Mouse (Mus musculus): ENCODE measurements around the gene 6030408B16Rik. TPM values are rescaled to one million over a fixed set of nuclear protein-coding genes. Genes with fewer than 3 reads are reported as not detected.

6030408B16Rik gene
- polyA plus RNA-seq, 1 experiment = not detected

DNA sequence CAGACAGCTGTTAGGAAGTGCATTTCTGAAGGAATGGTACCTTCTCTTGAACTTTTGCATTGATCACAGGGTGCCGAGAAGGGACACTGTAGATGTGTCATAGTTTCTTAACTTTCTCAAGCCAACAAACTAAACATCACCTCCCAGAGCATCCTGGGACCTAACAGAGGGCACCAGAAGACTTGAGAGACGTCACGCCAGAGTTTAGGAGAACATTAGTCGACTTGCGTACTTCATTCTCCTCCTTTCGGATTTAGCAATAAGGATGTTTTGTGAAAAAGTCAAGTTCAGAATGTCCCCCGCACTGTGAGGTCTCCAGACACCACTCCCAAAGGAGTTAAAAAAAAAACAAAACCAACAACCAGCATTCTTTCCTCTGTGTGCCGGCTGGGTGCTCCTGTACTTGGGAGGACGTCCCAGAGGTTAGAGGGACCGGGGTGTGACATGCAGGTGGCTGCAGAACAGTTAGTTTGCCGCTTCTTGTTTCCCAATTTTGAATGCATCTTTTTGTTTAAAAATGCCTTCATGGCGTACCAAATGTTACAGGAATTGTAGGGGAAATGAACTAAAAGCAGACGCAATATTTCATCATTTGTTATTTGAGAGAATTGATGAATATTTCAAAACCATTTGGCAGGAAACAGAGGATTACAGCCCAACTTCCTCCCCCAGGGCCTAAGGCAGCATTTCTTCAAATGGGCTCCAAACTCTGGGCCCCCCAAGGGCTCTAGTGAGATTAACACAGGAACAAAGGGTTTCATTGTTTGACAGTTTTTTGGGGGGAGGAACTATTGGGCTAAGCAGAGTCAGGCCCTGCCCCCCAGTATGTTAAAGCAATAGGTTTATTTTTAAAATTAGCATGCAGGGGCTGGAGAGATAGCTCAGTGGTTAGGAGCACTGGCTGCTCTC is 15.7 kb downstream of the 6030408B16Rik start:
- Histone ChIP-seq H3K4me3 (ENCODE audit: low read depth, low read length) (no peak overlapping the region), H3K9ac (ENCODE audit: low read depth, poor library complexity, severe bottlenecking) (no peak overlapping the region), H3K27me3 (ENCODE audit: control insufficient read depth, insufficient read depth, low read length, poor library complexity, severe bottlenecking) (no peaks in the 10 kb centered on the region), H3K36me3 (ENCODE audit: control insufficient read depth, insufficient read depth, low read length, poor library complexity, severe bottlenecking) (no peaks in the 10 kb centered on the region), H3K27ac (ENCODE audit: insufficient read depth, low read length) (no peak overlapping the region), H3K4me1 (ENCODE audit: control insufficient read depth, insufficient read depth, low read length) (no peaks in the 10 kb centered on the region), H3K9me3 (replicated peaks; ENCODE audit: control insufficient read depth, insufficient read depth, low read length, poor library complexity, severe bottlenecking) (no peaks in the 10 kb centered on the region)
- TF ChIP-seq CTCF (IDR thresholded peaks at IDR 0.05; ENCODE audit: low read depth, low read length) (no peak), EP300 (IDR thresholded peaks at IDR 0.05; ENCODE audit: insufficient read depth, low read depth, low read length) (no peak), POLR2A (IDR thresholded peaks at IDR 0.05; ENCODE audit: insufficient read depth, low read length) (no peak)

DNA sequence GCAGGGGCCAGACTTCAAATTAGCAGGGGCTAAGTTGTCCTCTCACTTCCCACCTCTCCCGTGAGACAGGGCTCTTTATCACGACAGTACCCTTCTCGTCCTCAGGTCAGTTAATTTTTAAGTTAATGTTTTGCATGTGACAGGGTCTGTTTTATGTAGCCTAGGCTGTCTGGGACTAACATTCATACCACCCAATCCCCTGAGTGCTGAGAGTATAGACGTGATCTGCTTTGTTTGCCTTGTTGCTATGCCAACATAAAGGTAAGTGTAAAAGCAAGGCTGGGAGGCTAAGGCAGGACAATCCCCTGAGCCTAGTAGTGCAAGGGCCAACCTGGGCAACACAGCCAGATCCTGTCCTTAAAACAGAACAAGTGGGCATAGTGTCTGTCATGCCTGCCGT is 16.5 kb downstream of the 6030408B16Rik start:
- Histone ChIP-seq H3K4me1 (ENCODE audit: control insufficient read depth, insufficient read depth, low read length) (no peaks in the 10 kb centered on the region), H3K27me3 (ENCODE audit: control insufficient read depth, insufficient read depth, low read length, poor library complexity, severe bottlenecking) (no peaks in the 10 kb centered on the region), H3K9me3 (replicated peaks; ENCODE audit: control insufficient read depth, insufficient read depth, low read length, poor library complexity, severe bottlenecking) (no peaks in the 10 kb centered on the region), H3K36me3 (ENCODE audit: control insufficient read depth, insufficient read depth, low read length, poor library complexity, severe bottlenecking) (no peaks in the 10 kb centered on the region), H3K27ac (ENCODE audit: insufficient read depth, low read length) (no peak overlapping the region), H3K9ac (ENCODE audit: low read depth, poor library complexity, severe bottlenecking) (no peak overlapping the region), H3K4me3 (ENCODE audit: low read depth, low read length) (no peak overlapping the region)
- TF ChIP-seq POLR2A (IDR thresholded peaks at IDR 0.05; ENCODE audit: insufficient read depth, low read length) (no peak), EP300 (IDR thresholded peaks at IDR 0.05; ENCODE audit: insufficient read depth, low read depth, low read length) (no peak), CTCF (IDR thresholded peaks at IDR 0.05; ENCODE audit: low read depth, low read length) (no peak)

DNA sequence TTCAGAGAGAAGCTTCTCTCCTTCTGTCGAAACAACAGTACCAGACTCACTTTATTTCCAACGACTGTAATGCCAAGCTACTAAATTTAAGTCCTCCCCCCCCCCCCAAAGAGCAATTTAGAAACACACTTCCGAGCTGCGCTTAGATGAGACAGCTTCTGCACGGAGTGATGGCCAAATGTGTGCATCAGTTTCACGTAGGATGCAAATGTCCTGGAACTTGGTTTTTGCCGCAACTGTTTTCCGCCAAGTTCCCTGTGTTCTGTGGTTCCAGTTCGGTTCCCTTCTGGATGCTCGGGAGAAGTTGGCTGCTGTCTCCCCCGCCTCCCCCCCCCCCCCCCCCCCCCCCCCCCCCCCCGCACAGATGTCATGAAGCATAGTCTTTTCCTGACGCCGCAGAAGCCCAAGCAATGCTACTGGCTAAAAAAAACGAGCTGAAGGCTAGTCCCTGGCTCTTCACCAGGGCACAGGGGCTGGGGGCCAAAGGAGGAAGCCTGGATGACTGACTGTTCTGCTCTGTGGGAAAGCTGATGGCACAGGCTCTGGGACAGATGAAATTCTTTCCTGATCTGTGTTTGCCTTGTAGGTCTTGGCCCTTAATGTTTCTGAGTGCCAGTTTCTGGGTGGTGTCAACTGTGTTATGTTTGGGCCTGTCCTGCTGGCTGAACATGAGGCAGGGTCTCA is 18.2 kb downstream of the 6030408B16Rik start:
- Histone ChIP-seq H3K9me3 (replicated peaks; ENCODE audit: control insufficient read depth, insufficient read depth, low read length, poor library complexity, severe bottlenecking) (no peaks in the 10 kb centered on the region), H3K9ac (ENCODE audit: low read depth, poor library complexity, severe bottlenecking) (no peak overlapping the region), H3K4me3 (ENCODE audit: low read depth, low read length) (no peak overlapping the region), H3K27ac (ENCODE audit: insufficient read depth, low read length) (no peak overlapping the region), H3K27me3 (ENCODE audit: control insufficient read depth, insufficient read depth, low read length, poor library complexity, severe bottlenecking) (no peaks in the 10 kb centered on the region), H3K36me3 (ENCODE audit: control insufficient read depth, insufficient read depth, low read length, poor library complexity, severe bottlenecking) (no peaks in the 10 kb centered on the region), H3K4me1 (ENCODE audit: control insufficient read depth, insufficient read depth, low read length) (no peaks in the 10 kb centered on the region)
- TF ChIP-seq POLR2A (IDR thresholded peaks at IDR 0.05; ENCODE audit: insufficient read depth, low read length) = no peak
- TF ChIP-seq EP300 (IDR thresholded peaks at IDR 0.05; ENCODE audit: insufficient read depth, low read depth, low read length) = no peak
- TF ChIP-seq CTCF (IDR thresholded peaks at IDR 0.05; ENCODE audit: low read depth, low read length) = no peak

DNA sequence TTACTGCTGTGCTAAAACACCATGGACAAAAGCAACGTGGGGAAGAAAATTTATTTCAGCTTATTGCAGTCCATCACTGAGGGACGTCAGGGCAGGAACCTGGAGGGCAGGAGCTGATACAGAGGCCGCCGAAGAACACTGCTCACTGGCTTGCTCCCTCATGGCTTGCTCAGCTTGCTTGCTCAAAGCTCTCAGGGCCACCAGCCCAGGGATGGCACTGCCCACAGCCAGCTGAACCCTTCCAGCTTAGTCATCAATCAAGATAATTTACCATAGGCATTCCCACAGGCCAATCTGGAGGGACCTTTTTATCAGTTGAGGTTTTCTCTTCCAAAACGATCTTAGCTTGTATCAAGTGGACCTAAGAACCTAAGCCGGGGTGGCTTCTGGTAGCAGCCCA is 19.0 kb downstream of the 6030408B16Rik start:
- no peaks in the 10 kb centered on the region for H3K9me3 ChIP-seq (replicated peaks; ENCODE audit: control insufficient read depth, insufficient read depth, low read length, poor library complexity, severe bottlenecking)
- H3K9ac ChIP-seq (ENCODE audit: low read depth, poor library complexity, severe bottlenecking) = no peak overlapping the region
- H3K36me3 ChIP-seq (ENCODE audit: control insufficient read depth, insufficient read depth, low read length, poor library complexity, severe bottlenecking) = no peaks in the 10 kb centered on the region
- peaks cover 2% of the 10 kb centered on the region for H3K4me1 ChIP-seq (ENCODE audit: control insufficient read depth, insufficient read depth, low read length)
- H3K27ac ChIP-seq (ENCODE audit: insufficient read depth, low read length) = no peak overlapping the region
- no peak for TF ChIP-seq POLR2A (IDR thresholded peaks at IDR 0.05; ENCODE audit: insufficient read depth, low read length)
- no peak for TF ChIP-seq CTCF (IDR thresholded peaks at IDR 0.05; ENCODE audit: low read depth, low read length)
- TF ChIP-seq EP300 (IDR thresholded peaks at IDR 0.05; ENCODE audit: insufficient read depth, low read depth, low read length) = no peak
- H3K27me3 ChIP-seq (ENCODE audit: control insufficient read depth, insufficient read depth, low read length, poor library complexity, severe bottlenecking) = no peaks in the 10 kb centered on the region
- no peak overlapping the region for H3K4me3 ChIP-seq (ENCODE audit: low read depth, low read length)

- Histone ChIP-seq H3K4me1 (ENCODE audit: control insufficient read depth, insufficient read depth, low read length) (peaks cover 2% of the 10 kb centered on the region), H3K4me3 (ENCODE audit: low read depth, low read length) (no peak overlapping the region), H3K9ac (ENCODE audit: low read depth, poor library complexity, severe bottlenecking) (no peak overlapping the region), H3K36me3 (ENCODE audit: control insufficient read depth, insufficient read depth, low read length, poor library complexity, severe bottlenecking) (no peaks in the 10 kb centered on the region), H3K27ac (ENCODE audit: insufficient read depth, low read length) (no peak overlapping the region), H3K9me3 (replicated peaks; ENCODE audit: control insufficient read depth, insufficient read depth, low read length, poor library complexity, severe bottlenecking) (no peaks in the 10 kb centered on the region), H3K27me3 (ENCODE audit: control insufficient read depth, insufficient read depth, low read length, poor library complexity, severe bottlenecking) (no peaks in the 10 kb centered on the region)
- TF ChIP-seq EP300 (IDR thresholded peaks at IDR 0.05; ENCODE audit: insufficient read depth, low read depth, low read length) = no peak
- no peak for TF ChIP-seq POLR2A (IDR thresholded peaks at IDR 0.05; ENCODE audit: insufficient read depth, low read length)
- no peak for TF ChIP-seq CTCF (IDR thresholded peaks at IDR 0.05; ENCODE audit: low read depth, low read length)
Observed at GRCm38 (mm10) chr15:101315378-101315777, 22.4 kb downstream of the 6030408B16Rik start.

GRCm38 (mm10) chr15:101315832-101316231 is 22.8 kb downstream of the 6030408B16Rik start:
- Histone ChIP-seq H3K9me3 (replicated peaks; ENCODE audit: control insufficient read depth, insufficient read depth, low read length, poor library complexity, severe bottlenecking) (no peaks in the 10 kb centered on the region), H3K27ac (ENCODE audit: insufficient read depth, low read length) (no peak overlapping the region), H3K27me3 (ENCODE audit: control insufficient read depth, insufficient read depth, low read length, poor library complexity, severe bottlenecking) (no peaks in the 10 kb centered on the region), H3K4me3 (ENCODE audit: low read depth, low read length) (no peak overlapping the region), H3K36me3 (ENCODE audit: control insufficient read depth, insufficient read depth, low read length, poor library complexity, severe bottlenecking) (no peaks in the 10 kb centered on the region), H3K4me1 (ENCODE audit: control insufficient read depth, insufficient read depth, low read length) (peaks cover 2% of the 10 kb centered on the region), H3K9ac (ENCODE audit: low read depth, poor library complexity, severe bottlenecking) (no peak overlapping the region)
- TF ChIP-seq CTCF (IDR thresholded peaks at IDR 0.05; ENCODE audit: low read depth, low read length) (peak; percentile 99), EP300 (IDR thresholded peaks at IDR 0.05; ENCODE audit: insufficient read depth, low read depth, low read length) (peak; percentile 53; the same call in 1 of the 2 replicates), POLR2A (IDR thresholded peaks at IDR 0.05; ENCODE audit: insufficient read depth, low read length) (no peak)
